Mouse (Mus musculus): ENCODE results near the gene Asgr1.

DNA sequence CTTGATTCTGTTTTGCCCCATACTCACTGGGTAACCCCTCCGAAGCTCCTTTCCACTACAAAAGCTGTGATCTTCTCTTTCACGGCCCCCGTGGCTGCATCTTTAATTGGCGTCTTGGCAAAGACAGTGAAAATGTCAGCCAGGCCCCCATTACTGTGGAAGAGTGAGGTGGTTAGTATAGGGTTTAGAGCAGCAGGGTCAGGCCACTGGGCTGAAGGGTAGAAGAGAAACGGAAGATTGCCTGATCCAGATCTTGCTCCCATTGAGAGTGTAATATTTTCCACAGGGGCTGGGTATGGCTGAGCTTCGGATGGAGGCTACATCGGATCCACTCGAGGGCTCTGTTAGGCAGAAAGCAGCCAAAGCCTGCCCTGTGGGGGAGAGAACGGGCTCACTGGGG, 41.0 kb upstream of the Asgr1 start:
- no peak for TF ChIP-seq POLR2A (IDR thresholded peaks at IDR 0.05; ENCODE audit: extremely low read depth, insufficient read depth, low read length)
- TF ChIP-seq CTCF (IDR thresholded peaks at IDR 0.05; ENCODE audit: low read depth, low read length) = no peak

Measured in liver, adult 2 months (tissue).